Mouse (Mus musculus): ENCODE measurements around the gene Tsc22d1.

- no peak for TF ChIP-seq CTCF (IDR thresholded peaks at IDR 0.05; ENCODE audit: low read depth)
- no peak; the same call in 1 of the 2 replicates for TF ChIP-seq EP300 (IDR thresholded peaks at IDR 0.05; ENCODE audit: low read depth)
Measured at GRCm38 (mm10) chr14:76414122-76414861, 469 bp upstream of the Tsc22d1 start.
